Mouse (Mus musculus) cerebellum, postnatal 10 days (tissue): ENCODE measurements at regions not wholly inside any gene's neighbourhood (a gene's known extent, or its start where the extent isn't known, plus 50 kb on each side); places are given as distances from the start of the nearest gene placed in this dataset.

Source experiments
- DNase-seq, 2 experiments: peaks; one replicate each; pipeline ENCODE4 v3.0.0; 2021; ENCODE audit warnings: mixed read lengths in 2 of 2

- no peak for DNase-seq
These were observed 87.7 kb upstream of the 1600014C23Rik start for GRCm38 (mm10) chr17:45821356-45821755.

GRCm38 (mm10) chr17:45819143-45819542 lies 85.5 kb upstream of the 1600014C23Rik start:
- no peak for DNase-seq

GRCm38 (mm10) chr17:45816566-45816965 lies 82.9 kb upstream of the 1600014C23Rik start:
- DNase-seq: peak in 1 of 2 experiments; percentile 43

GRCm38 (mm10) chr17:45815833-45816232 lies 82.2 kb upstream of the 1600014C23Rik start:
- DNase-seq: peak in 1 of 2 experiments; percentile 42

GRCm38 (mm10) chr17:45815341-45815740 lies 81.7 kb upstream of the 1600014C23Rik start:
- DNase-seq: peak in 1 of 2 experiments; percentile 28

- DNase-seq: no peak
These were observed 80.9 kb upstream of the 1600014C23Rik start for GRCm38 (mm10) chr17:45814586-45814985.

GRCm38 (mm10) chr17:45813956-45814355 lies 80.3 kb upstream of the 1600014C23Rik start:
- DNase-seq: no peak

GRCm38 (mm10) chr17:45812289-45812955 lies 78.8 kb upstream of the 1600014C23Rik start:
- peak; percentile 86 to 91 for DNase-seq

GRCm38 (mm10) chr17:45811632-45812221 lies 78.1 kb upstream of the 1600014C23Rik start:
- no peak for DNase-seq

GRCm38 (mm10) chr17:45809728-45810127 lies 76.1 kb upstream of the 1600014C23Rik start:
- no peak for DNase-seq

- no peak for DNase-seq
These were observed 74.7 kb upstream of the 1600014C23Rik start for GRCm38 (mm10) chr17:45808374-45808773.

- peak in 1 of 2 experiments; percentile 36 for DNase-seq
These were observed 73.8 kb upstream of the 1600014C23Rik start for GRCm38 (mm10) chr17:45807452-45807851.

GRCm38 (mm10) chr17:45806831-45807230 lies 73.2 kb upstream of the 1600014C23Rik start:
- DNase-seq: peak; percentile 45 to 59

GRCm38 (mm10) chr17:45806430-45806829 lies 72.8 kb upstream of the 1600014C23Rik start:
- peak in 1 of 2 experiments; percentile 19 for DNase-seq

- peak; percentile 63 to 68 for DNase-seq
These were observed 71.9 kb upstream of the 1600014C23Rik start for GRCm38 (mm10) chr17:45805471-45806082.

- peak; percentile 41 to 46 for DNase-seq
These were observed 69.7 kb upstream of the 1600014C23Rik start for GRCm38 (mm10) chr17:45803331-45803730.

GRCm38 (mm10) chr17:45802439-45802838 lies 68.8 kb upstream of the 1600014C23Rik start:
- no peak for DNase-seq

GRCm38 (mm10) chr17:45799725-45800124 lies 66.1 kb upstream of the 1600014C23Rik start:
- DNase-seq: no peak

GRCm38 (mm10) chr17:45798996-45799395 lies 65.4 kb upstream of the 1600014C23Rik start:
- DNase-seq: peak in 1 of 2 experiments; percentile 22

- DNase-seq: no peak
These were observed 64.8 kb upstream of the 1600014C23Rik start for GRCm38 (mm10) chr17:45798456-45798855.

GRCm38 (mm10) chr17:45797121-45797520 lies 63.5 kb upstream of the 1600014C23Rik start:
- DNase-seq: no peak

- DNase-seq: no peak
These were observed 61.3 kb upstream of the 1600014C23Rik start for GRCm38 (mm10) chr17:45794926-45795325.

GRCm38 (mm10) chr17:45790959-45791520 lies 57.4 kb upstream of the 1600014C23Rik start:
- no peak for DNase-seq
